Mouse (Mus musculus): ENCODE measurements around the gene Nsmce1. TPM values are rescaled to one million over a fixed set of nuclear protein-coding genes. Genes with fewer than 3 reads are reported as not detected.
"Not testable (repeated sequence)": the region's sequence is repeated elsewhere in the genome, so short reads cannot be mapped to it uniquely, and the experiment has no call there.

The Nsmce1 gene
- polyA plus RNA-seq, 1 experiment from 2014 or later, result 84.5 TPM

- H3K9me3 ChIP-seq (ENCODE audit: control insufficient read depth), result no peaks in the 10 kb centered on the region
- TF ChIP-seq CTCF (IDR thresholded peaks at IDR 0.05; ENCODE audit: low read depth), result no peak
- no peak for ATAC-seq
- H3K36me3 ChIP-seq (ENCODE audit: control insufficient read depth, insufficient read depth), result no peaks in the 10 kb centered on the region
- no peak overlapping the region for H3K4me3 ChIP-seq (ENCODE audit: low read depth, low read length)
- H3K9ac ChIP-seq (ENCODE audit: low read depth, low read length), result no peak overlapping the region
- H3K27me3 ChIP-seq (replicated peaks; ENCODE audit: control insufficient read depth, insufficient read depth, low read length), result no peaks in the 10 kb centered on the region
- peaks cover 11% of the 10 kb centered on the region; the same call in 1 of the 2 replicates for H3K4me1 ChIP-seq (replicated peaks; ENCODE audit: control insufficient read depth, insufficient read depth, low read length)
- H3K4me2 ChIP-seq (replicated peaks; ENCODE audit: low read depth), result no peak overlapping the region
- peak overlapping the region; percentile 41; the same call in 1 of the 2 replicates for H3K27ac ChIP-seq (ENCODE audit: low read depth, low read length)
- 44% methylated on average over 8 of the region's 8 CpGs for WGBS
Observed at GRCm38 (mm10) chr7:125434666-125435290, 56.6 kb downstream of the Nsmce1 start.

GRCm38 (mm10) chr7:125433874-125434273 lies 57.5 kb downstream of the Nsmce1 start:
- Histone ChIP-seq H3K4me1 (replicated peaks; ENCODE audit: control insufficient read depth, insufficient read depth, low read length) (peaks cover 11% of the 10 kb centered on the region; the same call in 1 of the 2 replicates), H3K27ac (ENCODE audit: low read depth, low read length) (peak overlapping the region; percentile 62), H3K27me3 (replicated peaks; ENCODE audit: control insufficient read depth, insufficient read depth, low read length) (no peaks in the 10 kb centered on the region), H3K36me3 (ENCODE audit: control insufficient read depth, insufficient read depth) (no peaks in the 10 kb centered on the region), H3K9me3 (ENCODE audit: control insufficient read depth) (no peaks in the 10 kb centered on the region), H3K9ac (ENCODE audit: low read depth, low read length) (no peak overlapping the region), H3K4me2 (replicated peaks; ENCODE audit: low read depth) (no peak overlapping the region), H3K4me3 (ENCODE audit: low read depth, low read length) (no peak overlapping the region)
- TF ChIP-seq CTCF (IDR thresholded peaks at IDR 0.05; ENCODE audit: low read depth), result no peak
- ATAC-seq, result peak; percentile 71
- WGBS, result 40% methylated on average over 3 of the region's 3 CpGs

GRCm38 (mm10) chr7:125430170-125430842 lies 61.1 kb downstream of the Nsmce1 start:
- no peaks in the 10 kb centered on the region for H3K9me3 ChIP-seq (ENCODE audit: control insufficient read depth)
- no peak overlapping the region for H3K4me2 ChIP-seq (replicated peaks; ENCODE audit: low read depth)
- no peak overlapping the region for H3K4me3 ChIP-seq (ENCODE audit: low read depth, low read length)
- no peak overlapping the region for H3K9ac ChIP-seq (ENCODE audit: low read depth, low read length)
- ATAC-seq, result peak; percentile 52; the same call in 1 of the 2 replicates
- no peak overlapping the region for H3K27ac ChIP-seq (ENCODE audit: low read depth, low read length)
- WGBS, result 50% methylated on average over 7 of the region's 7 CpGs
- H3K36me3 ChIP-seq (ENCODE audit: control insufficient read depth, insufficient read depth), result no peaks in the 10 kb centered on the region
- no peak for TF ChIP-seq CTCF (IDR thresholded peaks at IDR 0.05; ENCODE audit: low read depth)
- no peaks in the 10 kb centered on the region for H3K27me3 ChIP-seq (replicated peaks; ENCODE audit: control insufficient read depth, insufficient read depth, low read length)
- peaks cover 11% of the 10 kb centered on the region; the same call in 1 of the 2 replicates for H3K4me1 ChIP-seq (replicated peaks; ENCODE audit: control insufficient read depth, insufficient read depth, low read length)

GRCm38 (mm10) chr7:125428816-125429500 lies 62.4 kb downstream of the Nsmce1 start:
- H3K4me1 ChIP-seq (replicated peaks; ENCODE audit: control insufficient read depth, insufficient read depth, low read length); H3K4me2 ChIP-seq (replicated peaks; ENCODE audit: low read depth); H3K4me3 ChIP-seq (ENCODE audit: low read depth, low read length); H3K36me3 ChIP-seq (ENCODE audit: control insufficient read depth, insufficient read depth); H3K9me3 ChIP-seq (ENCODE audit: control insufficient read depth); ATAC-seq; H3K27me3 ChIP-seq (replicated peaks; ENCODE audit: control insufficient read depth, insufficient read depth, low read length); H3K9ac ChIP-seq (ENCODE audit: low read depth, low read length); H3K27ac ChIP-seq (ENCODE audit: low read depth, low read length): not testable (repeated sequence)
- WGBS, result 71% methylated on average over 5 of the region's 5 CpGs

- Histone ChIP-seq H3K9ac (ENCODE audit: low read depth, low read length) (no peak overlapping the region), H3K27me3 (replicated peaks; ENCODE audit: control insufficient read depth, insufficient read depth, low read length) (no peaks in the 10 kb centered on the region), H3K4me1 (replicated peaks; ENCODE audit: control insufficient read depth, insufficient read depth, low read length) (0 out of 2 replicates have a peak, but pooled peaks cover 3% of the 10 kb centered on the region), H3K9me3 (ENCODE audit: control insufficient read depth) (no peaks in the 10 kb centered on the region), H3K27ac (ENCODE audit: low read depth, low read length) (no peak overlapping the region), H3K36me3 (ENCODE audit: control insufficient read depth, insufficient read depth) (no peaks in the 10 kb centered on the region), H3K4me3 (ENCODE audit: low read depth, low read length) (no peak overlapping the region), H3K4me2 (replicated peaks; ENCODE audit: low read depth) (no peak overlapping the region)
- 59% methylated on average over 7 of the region's 7 CpGs for WGBS
- peak; percentile 25; the same call in 1 of the 2 replicates for ATAC-seq
- no peak for TF ChIP-seq CTCF (IDR thresholded peaks at IDR 0.05; ENCODE audit: low read depth)
Observed at GRCm38 (mm10) chr7:125428381-125428780, 63.0 kb downstream of the Nsmce1 start.

- Histone ChIP-seq H3K27ac (ENCODE audit: low read depth, low read length) (no peak overlapping the region), H3K36me3 (ENCODE audit: control insufficient read depth, insufficient read depth) (no peaks in the 10 kb centered on the region), H3K4me3 (ENCODE audit: low read depth, low read length) (no peak overlapping the region), H3K4me2 (replicated peaks; ENCODE audit: low read depth) (no peak overlapping the region), H3K4me1 (replicated peaks; ENCODE audit: control insufficient read depth, insufficient read depth, low read length) (0 out of 2 replicates have a peak, but pooled peaks cover 3% of the 10 kb centered on the region), H3K9ac (ENCODE audit: low read depth, low read length) (no peak overlapping the region), H3K9me3 (ENCODE audit: control insufficient read depth) (no peaks in the 10 kb centered on the region), H3K27me3 (replicated peaks; ENCODE audit: control insufficient read depth, insufficient read depth, low read length) (no peaks in the 10 kb centered on the region)
- ATAC-seq, result no peak
- WGBS, result 77% methylated on average over 12 of the region's 12 CpGs
- TF ChIP-seq CTCF (IDR thresholded peaks at IDR 0.05; ENCODE audit: low read depth), result no peak
Observed at GRCm38 (mm10) chr7:125427492-125428090, 63.8 kb downstream of the Nsmce1 start.

All from intestine, postnatal 0 days (tissue).